ENCODE assay signal across 10 mouse cellular contexts in genomic region chr16:22789908-22790367, GRCm38 (mm10). TPM values are rescaled to one million over a fixed set of nuclear protein-coding genes. Genes with fewer than 3 reads are reported as not detected.
DNase-seq lines count a peak whose midpoint lies in the region; ATAC-seq and TF ChIP-seq lines count a peak whose summit lies in the region.
"Had no signal": no experiment of that assay in that cellular context is flagged by ENCODE, and none has a peak within 500 bp of the region (broad histone marks: within the 10 kb centered on the region; RNA-seq: fewer than 3 reads in every experiment).

No protein-coding gene starts in this region.

- DNase-seq in thymus, adult 2 months = peak; percentile 21
- DNase-seq in thymus, postnatal 0 days (ENCODE audit: low spot score) = no peak
- DNase-seq in hindbrain, postnatal 0 days (ENCODE audit: low spot score) = peak; percentile 59
- peak; percentile 42 for DNase-seq in thymus, postnatal 4 days
- DNase-seq in embryo, embryonic 10 days (ENCODE audit: low spot score) = no peak
- DNase-seq in embryo, embryonic 9.5 days (ENCODE audit: extremely low spot score) = no peak
- no peak for DNase-seq in kidney, adult 9 months

- no peak overlapping the region for H3K9ac ChIP-seq in hindbrain, postnatal 0 days (replicated peaks; ENCODE audit: low read length)
- H3K9ac ChIP-seq in midbrain, embryonic 15.5 days = no peak overlapping the region
- H3K9ac ChIP-seq: embryonic facial prominence, embryonic 12.5 days had no signal

- TF ChIP-seq CTCF in thymus, adult 2 months (IDR thresholded peaks at IDR 0.05; ENCODE audit: borderline replicate concordance, control insufficient read depth, extremely low read depth, insufficient read depth, low read length, poor library complexity) = no peak
- TF ChIP-seq CTCF in hindbrain, postnatal 0 days (IDR thresholded peaks at IDR 0.05; ENCODE audit: low read depth) = no peak

- no peak overlapping the region for H3K4me3 ChIP-seq in thymus, adult 2 months (ENCODE audit: control insufficient read depth, insufficient read depth, low read length)
- H3K4me3 ChIP-seq in hindbrain, postnatal 0 days (ENCODE audit: low read length) = no peak overlapping the region
- no peak overlapping the region for H3K4me3 ChIP-seq in midbrain, embryonic 15.5 days
- H3K4me3 ChIP-seq: embryonic facial prominence, embryonic 12.5 days had no signal

- 37% methylated on average over 10 of the region's 10 CpGs for WGBS in thymus, adult 2 months
- 44% methylated on average over 10 of the region's 10 CpGs for WGBS in hindbrain, postnatal 0 days
- WGBS in midbrain, embryonic 15.5 days = 64% methylated on average over 10 of the region's 10 CpGs

- H3K36me3 ChIP-seq in thymus, adult 2 months (ENCODE audit: control insufficient read depth, insufficient read depth, low read length) = no peaks in the 10 kb centered on the region
- no peaks in the 10 kb centered on the region for H3K36me3 ChIP-seq in hindbrain, postnatal 0 days (ENCODE audit: insufficient read depth, low read length)
- H3K36me3 ChIP-seq in midbrain, embryonic 15.5 days (replicated peaks) = no peaks in the 10 kb centered on the region
- H3K36me3 ChIP-seq: embryonic facial prominence, embryonic 12.5 days had no signal

- no peak overlapping the region for H3K27ac ChIP-seq in thymus, adult 2 months (ENCODE audit: control insufficient read depth, insufficient read depth, low read length)
- H3K27ac ChIP-seq in hindbrain, postnatal 0 days = no peak overlapping the region
- no peak overlapping the region for H3K27ac ChIP-seq in midbrain, embryonic 15.5 days
- H3K27ac ChIP-seq: embryonic facial prominence, embryonic 12.5 days had no signal

- TF ChIP-seq POLR2A in thymus, adult 2 months (IDR thresholded peaks at IDR 0.05; ENCODE audit: control insufficient read depth, extremely low read depth, insufficient read depth, low read length, poor library complexity) = no peak

- H3K9me3 ChIP-seq in hindbrain, postnatal 0 days (ENCODE audit: low read length) = no peaks in the 10 kb centered on the region
- no peaks in the 10 kb centered on the region for H3K9me3 ChIP-seq in midbrain, embryonic 15.5 days
- H3K9me3 ChIP-seq: embryonic facial prominence, embryonic 12.5 days had no signal

- 0 out of 2 replicates have a peak overlapping the region, but pooled peaks have one; percentile 11 for H3K4me2 ChIP-seq in hindbrain, postnatal 0 days (ENCODE audit: low read depth, low read length)
- no peak overlapping the region for H3K4me2 ChIP-seq in midbrain, embryonic 15.5 days
- H3K4me2 ChIP-seq: embryonic facial prominence, embryonic 12.5 days had no signal

- peak; percentile 85 for ATAC-seq in hindbrain, postnatal 0 days
- ATAC-seq in midbrain, embryonic 15.5 days (replicated peaks) = 0 out of 2 replicates have a peak, but pooled peaks have one; percentile 27

- H3K4me1 ChIP-seq in thymus, adult 2 months (replicated peaks; ENCODE audit: control insufficient read depth, insufficient read depth, low read length) = peaks cover 8% of the 10 kb centered on the region; the same call in 1 of the 2 replicates
- H3K4me1 ChIP-seq in hindbrain, postnatal 0 days (ENCODE audit: insufficient read depth, low read length) = no peaks in the 10 kb centered on the region
- no peaks in the 10 kb centered on the region for H3K4me1 ChIP-seq in midbrain, embryonic 15.5 days

- H3K27me3 ChIP-seq in thymus, adult 2 months (ENCODE audit: control insufficient read depth, insufficient read depth, low read length) = no peaks in the 10 kb centered on the region
- no peaks in the 10 kb centered on the region for H3K27me3 ChIP-seq in hindbrain, postnatal 0 days (ENCODE audit: insufficient read depth, low read length)
- peaks cover 6% of the 10 kb centered on the region; the same call in 1 of the 2 replicates for H3K27me3 ChIP-seq in midbrain, embryonic 15.5 days (replicated peaks)
- H3K27me3 ChIP-seq: embryonic facial prominence, embryonic 12.5 days had no signal

RNA-seq across cellular contexts. Expression of gene Crygs, which starts 21.4 kb away (rescaled TPM):
- 0.20 TPM in 1 of 2 replicates, not detected in the other for polyA plus RNA-seq in thymus, adult 2 months (2012; rRNA removed)
- polyA plus RNA-seq in thymus, postnatal 0 days (2015; fragmentation: Nextera tagmentation; extraction: Ambion mirVana) = 0.38 TPM in 1 of 2 replicates, not detected in the other
- total RNA-seq in hindbrain, postnatal 0 days (2014; rRNA removed) = not detected in 2 replicates
- 0.28 and 0.35 TPM in 2 replicates for polyA plus RNA-seq in hindbrain, postnatal 0 days (2015; fragmentation: Nextera tagmentation; extraction: Ambion mirVana)
- not detected in 2 replicates for polyA plus RNA-seq in midbrain, embryonic 15.5 days (2015; fragmentation: Nextera tagmentation; extraction: Ambion mirVana)
- polyA plus RNA-seq: limb, embryonic 11.5 days had no signal

Comparison
In these comparisons a context has a peak if more than half of its experiments do, and no peak if none do; other contexts are left out.
1. DNase-seq: peak in thymus, adult 2 months (single experiment), hindbrain, postnatal 0 days (single experiment) and thymus, postnatal 4 days (single experiment); none in thymus, postnatal 0 days (single experiment), embryo, embryonic 10 days (single experiment), embryo, embryonic 9.5 days (single experiment) and kidney, adult 9 months (single experiment).